Mouse (Mus musculus) midbrain, postnatal 0 days (tissue): ENCODE measurements at regions not wholly inside any gene's neighbourhood (a gene's known extent, or its start where the extent isn't known, plus 50 kb on each side); places are given as distances from the start of the nearest gene placed in this dataset.

Source experiments
- ATAC-seq: fragments of 200-750 bp; cut with Nextera tagmentation; 2 replicates; pipeline ENCODE4 v1.8.0; 2017; ENCODE audit warnings: moderate number of reproducible peaks, mild to moderate bottlenecking, moderate TSS enrichment, moderate library complexity; ENCODE audit not compliant: low FRiP score
- DNase-seq: peaks from one replicate; pipeline ENCODE4 v3.0.0-alpha.2; 2015; ENCODE audit warnings: low spot score
- H3K27ac ChIP-seq: fragments of 300-500 bp; sonication (generic); 2 replicates; pipeline ENCODE4 v1.5.1; 2014; ENCODE audit warnings: low read depth, mild to moderate bottlenecking, low read length, mixed read lengths
- H3K27me3 ChIP-seq: fragments of 300-500 bp; sonication (generic); 2 replicates; pipeline ENCODE4 v1.6.1; 2014; ENCODE audit warnings: low read length, control low read depth, mixed read lengths; ENCODE audit not compliant: insufficient read depth
- H3K36me3 ChIP-seq: fragments of 300-500 bp; sonication (generic); 2 replicates; pipeline ENCODE4 v1.6.1; 2014; ENCODE audit warnings: low read length, control low read depth, mixed read lengths; ENCODE audit not compliant: insufficient read depth
- H3K4me1 ChIP-seq: fragments of 300-500 bp; sonication (generic); 2 replicates; pipeline ENCODE4 v1.6.1; 2014; ENCODE audit warnings: mild to moderate bottlenecking, control low read depth, antibody characterized with exemption, low read length, mixed read lengths; ENCODE audit not compliant: insufficient read depth
- H3K4me2 ChIP-seq: fragments of 300-500 bp; sonication (generic); 2 replicates; pipeline ENCODE4 v1.6.1; 2014; ENCODE audit warnings: low read depth, mild to moderate bottlenecking, low read length, mixed read lengths; ENCODE audit not compliant: poor library complexity, severe bottlenecking
- H3K4me3 ChIP-seq: fragments of 300-500 bp; sonication (generic); 2 replicates; pipeline ENCODE4 v1.5.1; 2014; ENCODE audit warnings: low read depth, mild to moderate bottlenecking, low read length, moderate library complexity
- H3K9ac ChIP-seq: fragments of 300-500 bp; sonication (generic); replicated peaks from 2 replicates; pipeline ENCODE4 v1.6.1; 2014; ENCODE audit warnings: mild to moderate bottlenecking, low read length, moderate library complexity, mixed read lengths; ENCODE audit not compliant: poor library complexity, severe bottlenecking
- H3K9me3 ChIP-seq: fragments of 300-500 bp; sonication (generic); 2 replicates; pipeline ENCODE4 v1.6.1; 2016; ENCODE audit warnings: low read length, control low read depth
- CTCF ChIP-seq: IDR thresholded peaks from 2 replicates; pipeline ENCODE4 v1.5.1; 2016; ENCODE audit warnings: antibody characterized with exemption, mild to moderate bottlenecking
- whole genome bisulfite sequencing: fragments of 180-500 bp; shearing (Covaris S2); extraction: QIAGEN DNeasy Blood & Tissue Kit; methylation state at CpG from one replicate; pipeline ENCODE4 v1.1.7; 2014; 5-methylcytosine and 5-hydroxymethylcytosine counted together

DNA sequence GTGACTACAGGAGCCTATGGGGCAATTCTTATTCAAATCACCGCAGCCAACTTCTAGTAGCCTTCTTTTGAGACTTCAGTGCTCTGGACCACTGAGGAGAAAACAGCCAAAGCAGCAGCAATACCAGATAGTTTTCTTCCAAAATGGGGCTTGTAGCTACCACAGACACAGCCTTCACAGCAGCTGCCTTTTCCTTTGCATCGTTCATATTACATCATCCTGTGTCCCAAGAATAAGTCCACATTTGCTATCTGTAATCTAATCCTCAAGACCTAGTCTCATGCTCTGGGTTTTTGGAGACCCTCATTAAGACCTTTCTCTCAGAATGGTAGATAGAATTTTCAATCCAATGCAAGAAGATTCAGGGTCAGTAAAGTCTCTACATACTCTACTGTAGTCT, 258.2 kb upstream of the Rbms1 start:
- no peak overlapping the region for H3K4me2 ChIP-seq

DNA sequence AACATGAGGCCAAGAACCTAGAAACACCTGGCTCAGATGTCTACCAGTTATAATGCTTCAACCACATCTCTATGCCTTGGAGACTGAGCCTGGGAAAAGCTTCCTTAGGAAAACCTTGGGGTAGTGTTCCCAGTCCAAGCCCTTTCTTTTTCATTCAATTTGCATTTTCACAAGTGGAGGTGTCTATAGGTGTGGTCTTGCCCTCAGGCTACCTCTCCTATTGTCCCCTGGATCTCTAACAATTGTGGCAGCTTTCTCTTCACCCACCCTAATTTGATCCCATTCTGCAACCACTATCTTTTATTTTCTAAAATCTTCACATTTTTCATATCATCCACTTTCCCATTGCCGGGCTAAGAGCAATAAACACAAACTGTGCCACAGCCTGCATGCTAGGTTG, 251.0 kb upstream of the Rbms1 start:
- no peak overlapping the region for H3K27ac ChIP-seq
- H3K27me3 ChIP-seq = no peaks in the 10 kb centered on the region
- no peak for DNase-seq
- H3K4me3 ChIP-seq = no peak overlapping the region
- no peak overlapping the region for H3K4me2 ChIP-seq
- 97% methylated on average over 1 of the region's 1 CpGs for WGBS
- no peaks in the 10 kb centered on the region for H3K4me1 ChIP-seq
- no peak overlapping the region for H3K9ac ChIP-seq
- H3K36me3 ChIP-seq = no peaks in the 10 kb centered on the region
- ATAC-seq = no peak
- no peak for TF ChIP-seq CTCF
- no peaks in the 10 kb centered on the region for H3K9me3 ChIP-seq

More for the DNA sequence above, 258.2 kb upstream of the Rbms1 start:
- no peaks in the 10 kb centered on the region for H3K4me1 ChIP-seq
- H3K27me3 ChIP-seq = no peaks in the 10 kb centered on the region
- no peak overlapping the region for H3K9ac ChIP-seq
- H3K36me3 ChIP-seq = no peaks in the 10 kb centered on the region
- ATAC-seq (no peak), DNase-seq (no peak)
- no peaks in the 10 kb centered on the region for H3K9me3 ChIP-seq
- no peak overlapping the region for H3K27ac ChIP-seq
- no peak for TF ChIP-seq CTCF
- 85% methylated on average over 2 of the region's 2 CpGs for WGBS
- no peak overlapping the region for H3K4me3 ChIP-seq

GRCm38 (mm10) chr2:61201387-61201786, 238.4 kb upstream of the Rbms1 start:
- Histone ChIP-seq H3K9ac (no peak overlapping the region), H3K27me3 (no peaks in the 10 kb centered on the region), H3K4me1 (no peaks in the 10 kb centered on the region), H3K27ac (no peak overlapping the region), H3K36me3 (no peaks in the 10 kb centered on the region), H3K4me3 (no peak overlapping the region), H3K9me3 (no peaks in the 10 kb centered on the region), H3K4me2 (no peak overlapping the region)
- no peak for TF ChIP-seq CTCF
- DNase-seq (no peak), ATAC-seq (no peak)

GRCm38 (mm10) chr2:61193976-61194375, 231.0 kb upstream of the Rbms1 start:
- no peaks in the 10 kb centered on the region for H3K36me3 ChIP-seq
- WGBS = 66% methylated on average over 2 of the region's 2 CpGs
- no peaks in the 10 kb centered on the region for H3K9me3 ChIP-seq
- TF ChIP-seq CTCF = no peak
- no peaks in the 10 kb centered on the region for H3K27me3 ChIP-seq
- H3K4me2 ChIP-seq = no peak overlapping the region
- DNase-seq (no peak), ATAC-seq (no peak)
- no peaks in the 10 kb centered on the region for H3K4me1 ChIP-seq
- no peak overlapping the region for H3K4me3 ChIP-seq
- H3K27ac ChIP-seq = no peak overlapping the region
- no peak overlapping the region for H3K9ac ChIP-seq

- Histone ChIP-seq H3K36me3 (no peaks in the 10 kb centered on the region), H3K4me3 (no peak overlapping the region), H3K9ac (no peak overlapping the region), H3K27me3 (no peaks in the 10 kb centered on the region), H3K4me1 (no peaks in the 10 kb centered on the region), H3K27ac (no peak overlapping the region), H3K9me3 (no peaks in the 10 kb centered on the region), H3K4me2 (no peak overlapping the region)
- WGBS = 60% methylated on average over 8 of the region's 8 CpGs
- ATAC-seq (no peak), DNase-seq (no peak)
- no peak for TF ChIP-seq CTCF
Observed at GRCm38 (mm10) chr2:61182424-61182979, 219.5 kb upstream of the Rbms1 start.

- WGBS = 79% methylated on average over 2 of the region's 2 CpGs
- no peak for TF ChIP-seq CTCF
- ATAC-seq (no peak), DNase-seq (no peak)
- no peak overlapping the region for H3K27ac ChIP-seq
- no peak overlapping the region for H3K4me2 ChIP-seq
- H3K9me3 ChIP-seq = no peaks in the 10 kb centered on the region
- H3K4me3 ChIP-seq = no peak overlapping the region
- H3K9ac ChIP-seq = no peak overlapping the region
- no peaks in the 10 kb centered on the region for H3K27me3 ChIP-seq
- H3K4me1 ChIP-seq = no peaks in the 10 kb centered on the region; the same call in 1 of the 2 replicates
- no peaks in the 10 kb centered on the region for H3K36me3 ChIP-seq
Observed at GRCm38 (mm10) chr2:61177801-61178200, 214.8 kb upstream of the Rbms1 start.
